Mouse (Mus musculus) megakaryocyte, embryonic 14.5 days (primary cell): Measurements from ENCODE around the gene Prkce.

ENCODE experiments used
- FLI1 ChIP-seq: IDR thresholded peaks from 2 replicates; pipeline ENCODE4 v1.6.1; 2012; ENCODE audit warnings: low read length, inconsistent platforms, mixed read lengths
- GATA1 ChIP-seq: IDR thresholded peaks from 3 replicates; pipeline ENCODE4 v1.6.1; 2012; ENCODE audit warnings: mixed read lengths, low read length, inconsistent platforms, borderline replicate concordance

DNA sequence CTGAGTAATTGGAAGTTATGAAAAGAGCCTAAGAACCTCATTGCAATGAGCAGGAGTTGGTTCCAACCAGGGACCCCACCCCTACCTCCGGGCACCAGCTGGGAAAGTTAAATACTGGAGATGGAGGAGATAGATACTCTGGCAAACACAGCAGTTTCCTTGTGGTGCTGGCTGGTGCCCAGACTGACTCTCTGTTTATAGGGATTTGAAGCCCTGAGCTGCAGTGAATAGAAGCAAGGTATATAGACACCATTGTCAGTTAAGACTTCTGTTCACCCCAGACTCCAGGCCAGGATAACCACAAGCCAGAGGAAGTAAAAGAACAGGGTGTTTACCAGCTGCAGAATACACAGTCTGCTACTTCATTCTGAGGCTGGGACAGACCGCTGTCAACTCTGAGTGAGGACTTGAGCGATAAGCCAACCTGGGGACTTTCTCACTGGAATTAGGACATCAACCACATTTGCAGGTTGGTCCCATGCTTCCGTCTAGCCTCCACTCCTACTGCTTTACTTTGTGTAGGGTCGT lies 110.5 kb downstream of the Prkce start:
- no peak for TF ChIP-seq GATA1
- no peak for TF ChIP-seq FLI1
